Mouse (Mus musculus) ES-E14 (cell line): ENCODE data around the gene 1700015F17Rik.

Source experiments
- CHD2 ChIP-seq: IDR thresholded peaks from 2 replicates; pipeline ENCODE4 v1.6.1; 2014; ENCODE audit warnings: mild to moderate bottlenecking, low read depth, low read length, inconsistent platforms
- HCFC1 ChIP-seq: IDR thresholded peaks from 2 replicates; pipeline ENCODE4 v1.6.1; 2012; ENCODE audit warnings: low read length, inconsistent platforms, borderline replicate concordance; ENCODE audit not compliant: insufficient read depth
- ZC3H11A ChIP-seq: IDR thresholded peaks from 2 replicates; pipeline ENCODE4 v1.6.1; 2012; ENCODE audit warnings: low read depth, mild to moderate bottlenecking, inconsistent platforms, low read length, borderline replicate concordance
- ZNF384 ChIP-seq: IDR thresholded peaks from 2 replicates; pipeline ENCODE4 v1.6.1; 2012; ENCODE audit warnings: low read depth, low read length, inconsistent platforms

- TF ChIP-seq HCFC1 (no peak), ZC3H11A (no peak), ZNF384 (no peak), CHD2 (no peak)
These were observed 31.5 kb upstream of the 1700015F17Rik start for GRCm38 (mm10) chr5:5510304-5510887.
